Mouse (Mus musculus) olfactory bulb, adult 2 months (tissue): ENCODE results near the gene Chst15.

ENCODE experiments used
- CTCF ChIP-seq: fragments of 200-500 bp; IDR thresholded peaks from 2 replicates; pipeline ENCODE4 v1.5.1; 2012; ENCODE audit warnings: low read depth, mild to moderate bottlenecking, low read length, moderate library complexity; ENCODE audit not compliant: insufficient read depth
- POLR2A ChIP-seq: fragments of 200-500 bp; IDR thresholded peaks from 2 replicates; pipeline ENCODE4 v1.6.1; 2012; ENCODE audit warnings: mild to moderate bottlenecking, low read depth, low read length, moderate library complexity; ENCODE audit not compliant: insufficient read depth

DNA sequence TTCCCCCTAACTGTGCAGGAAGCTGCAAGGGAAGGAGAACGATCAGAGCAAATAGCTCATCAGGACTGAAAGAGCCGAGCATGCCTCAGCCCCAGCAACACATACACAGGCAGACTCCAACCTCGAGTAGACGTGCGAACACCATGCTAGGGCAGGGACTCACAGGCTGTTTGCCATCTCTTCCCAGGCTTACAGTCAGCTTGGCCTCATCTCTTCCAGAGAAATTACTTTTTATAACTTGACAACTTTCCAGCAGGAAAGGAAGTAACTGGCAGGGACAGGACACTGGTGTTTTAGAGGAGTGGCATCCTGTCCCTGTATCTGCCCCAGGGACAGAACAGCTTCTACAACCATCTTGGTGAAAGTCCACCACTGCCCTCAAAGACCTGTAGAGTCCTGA lies 73.8 kb downstream of the Chst15 start:
- TF ChIP-seq POLR2A = no peak
- no peak for TF ChIP-seq CTCF
